Mouse (Mus musculus): ENCODE data around the gene Pafah1b2.

Gene Pafah1b2

GRCm38 (mm10) chr9:46023591-46023990 lies 11.1 kb upstream of the Pafah1b2 start:
- no peak for DNase-seq

- no peak for DNase-seq
Observed at GRCm38 (mm10) chr9:46019975-46020374, 7.5 kb upstream of the Pafah1b2 start.

GRCm38 (mm10) chr9:46018316-46018715 lies 5.8 kb upstream of the Pafah1b2 start:
- DNase-seq: no peak

DNA sequence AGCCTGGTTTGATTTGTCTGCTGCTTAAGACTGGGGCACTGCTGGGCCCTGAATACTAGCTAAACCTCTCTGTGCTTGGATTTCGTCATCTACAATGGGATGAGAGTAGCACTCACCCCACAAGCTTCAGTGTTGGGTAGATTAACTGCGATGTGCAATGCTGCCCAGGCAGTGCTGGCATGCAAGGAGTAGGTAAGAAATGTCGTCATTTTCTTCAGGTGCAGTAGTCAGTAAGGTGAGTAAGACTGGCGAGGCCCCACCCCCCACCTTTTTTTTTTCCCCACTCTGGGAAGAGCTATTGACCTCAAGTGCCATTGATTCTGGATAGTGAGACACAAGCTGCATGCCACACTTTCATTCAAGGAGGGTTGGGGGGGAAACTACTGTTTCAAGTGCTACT lies 3.9 kb upstream of the Pafah1b2 start:
- DNase-seq: no peak

- DNase-seq: peak; percentile 47
Observed at GRCm38 (mm10) chr9:46015831-46016230, 3.3 kb upstream of the Pafah1b2 start.

DNA sequence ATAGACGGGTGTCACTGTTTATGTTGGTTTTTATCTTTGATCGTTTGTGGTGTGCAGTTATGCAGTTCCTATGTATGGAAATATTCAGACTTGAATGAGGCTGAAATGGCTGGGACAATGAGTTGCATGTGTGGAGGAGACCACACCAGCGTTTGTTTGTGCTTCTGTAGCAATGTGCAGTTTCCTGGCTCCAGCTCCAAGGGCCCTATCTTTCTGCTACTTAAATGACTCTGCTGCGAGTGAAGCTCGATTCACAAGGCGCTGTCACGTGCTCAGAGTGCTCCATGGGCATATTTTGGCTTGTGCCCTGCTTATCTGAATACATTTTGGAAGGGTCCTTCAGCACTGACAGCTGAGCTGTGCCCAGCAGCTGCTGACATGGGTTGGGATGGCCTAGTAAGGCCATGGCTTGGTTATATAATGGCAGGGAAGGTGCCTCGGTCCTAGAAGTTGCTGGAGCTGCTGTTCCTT lies 2.6 kb upstream of the Pafah1b2 start:
- peak; percentile 64 for DNase-seq

DNA sequence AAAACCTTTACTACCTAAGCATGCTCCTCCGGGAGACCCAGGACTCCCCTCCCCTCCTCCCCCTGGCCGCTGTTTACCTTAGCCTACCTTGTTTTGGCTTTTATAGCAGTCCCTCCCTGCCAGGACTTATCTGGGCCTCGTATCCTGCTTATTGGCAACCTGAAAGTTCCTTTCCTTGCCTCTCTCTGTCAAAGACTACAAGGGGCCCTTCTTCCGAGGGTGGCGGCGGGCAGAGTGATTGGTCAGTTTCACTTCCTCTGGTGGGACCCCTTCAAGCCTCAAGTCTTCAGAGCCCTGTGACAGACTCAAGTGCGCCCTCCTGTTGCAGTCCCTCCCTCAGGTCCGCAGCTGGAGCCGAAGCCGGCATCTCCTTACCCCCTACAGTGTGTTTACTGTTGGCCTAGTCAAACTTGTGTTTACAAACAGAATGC lies 1.8 kb upstream of the Pafah1b2 start:
- DNase-seq: peak; percentile 53

- DNase-seq: no peak
Observed at GRCm38 (mm10) chr9:46013616-46014015, 1.1 kb upstream of the Pafah1b2 start.

DNA sequence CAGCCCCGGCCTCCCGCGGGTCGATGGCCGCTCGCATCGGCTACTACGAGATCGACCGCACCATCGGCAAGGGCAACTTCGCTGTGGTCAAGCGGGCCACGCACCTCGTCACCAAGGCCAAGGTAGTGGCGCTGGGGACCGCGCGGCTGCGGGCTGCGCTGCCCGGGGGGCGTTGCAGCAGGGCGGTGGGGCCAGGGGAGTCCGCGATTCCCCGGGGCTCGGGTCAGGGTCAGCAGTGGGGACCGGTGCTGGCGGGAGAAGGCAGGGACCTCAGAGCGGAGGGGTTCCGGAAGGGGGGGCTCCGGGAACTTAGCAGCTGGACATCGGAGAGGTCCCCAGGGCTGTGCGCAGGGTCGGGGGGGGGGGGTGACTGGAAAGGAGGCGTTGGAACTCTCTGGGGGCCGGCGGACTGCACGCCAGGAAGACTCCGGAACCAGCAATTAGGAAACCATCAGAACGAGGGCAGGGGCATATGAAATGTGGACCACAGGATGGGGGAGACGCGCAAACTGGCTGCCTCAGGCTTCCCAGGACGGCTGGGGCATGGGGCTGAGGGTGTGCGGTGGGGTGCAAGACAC lies 608 bp upstream of the Pafah1b2 start:
- DNase-seq: peak; percentile 64

GRCm38 (mm10) chr9:46011094-46011970 lies 1.2 kb downstream of the Pafah1b2 start:
- no peak for DNase-seq

GRCm38 (mm10) chr9:46009669-46009983 lies 2.9 kb downstream of the Pafah1b2 start:
- DNase-seq: no peak

- no peak for DNase-seq
Observed at GRCm38 (mm10) chr9:46008931-46009668, 3.4 kb downstream of the Pafah1b2 start.

DNA sequence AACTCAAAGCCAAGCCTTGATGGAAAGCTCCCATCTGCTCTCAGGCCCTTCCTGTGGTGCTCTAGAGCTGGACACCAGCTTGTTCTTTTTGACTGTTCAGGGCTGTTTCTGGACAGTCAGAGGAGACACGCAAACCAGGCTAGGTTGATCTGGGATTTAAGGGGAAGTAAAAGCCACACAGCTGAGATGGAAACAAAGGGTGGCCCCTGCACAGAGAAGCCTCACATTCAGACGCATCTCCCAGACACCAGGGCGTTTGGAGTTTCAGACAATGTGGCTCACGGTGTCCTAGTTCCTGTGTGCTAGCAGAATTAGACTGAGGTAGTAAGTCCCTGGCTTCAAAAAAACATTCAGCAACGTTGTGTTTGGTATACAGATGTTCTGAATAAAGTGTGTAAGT lies 6.3 kb downstream of the Pafah1b2 start:
- no peak for DNase-seq

DNA sequence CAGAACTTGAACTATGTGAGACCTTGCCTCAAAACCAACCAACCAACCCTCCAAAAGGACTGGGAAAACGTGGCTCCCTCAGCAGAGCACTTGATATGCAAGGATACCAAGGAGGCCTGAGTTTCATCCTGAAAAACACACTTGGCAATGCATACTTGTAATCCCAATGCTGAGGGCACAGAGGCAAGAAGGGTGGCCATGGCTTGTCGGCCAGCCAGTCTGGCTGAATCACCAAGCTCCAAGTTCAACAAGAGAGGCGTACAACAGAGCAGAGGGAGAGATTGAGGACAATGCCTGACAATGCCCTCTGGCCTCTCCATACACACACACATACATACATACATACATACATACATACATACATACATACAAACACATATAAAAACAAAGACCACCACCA lies 8.0 kb downstream of the Pafah1b2 start:
- no peak for DNase-seq

- DNase-seq: peak; percentile 38
Observed at GRCm38 (mm10) chr9:46003729-46004128, 8.8 kb downstream of the Pafah1b2 start.

DNA sequence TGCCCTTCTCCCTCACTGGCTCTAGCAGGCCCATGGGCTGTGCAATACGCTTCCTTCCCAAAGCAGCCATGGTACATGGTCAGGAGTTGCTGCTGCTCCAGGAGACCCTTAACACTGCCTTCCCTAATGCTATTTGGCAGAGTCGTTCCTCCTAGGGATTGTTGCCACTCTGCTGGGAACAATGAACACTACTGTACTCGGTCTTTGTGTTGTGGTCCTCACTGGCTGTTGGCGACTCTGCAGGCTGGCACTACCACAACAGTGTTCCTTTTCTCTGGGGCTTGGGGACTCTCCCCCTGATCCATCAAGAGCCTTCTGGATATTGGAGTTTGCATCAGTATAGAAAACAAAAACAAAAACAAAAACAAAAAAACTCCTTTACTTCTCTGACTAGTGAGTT lies 13.5 kb downstream of the Pafah1b2 start:
- no peak for DNase-seq

GRCm38 (mm10) chr9:45985229-45985567 lies 27.3 kb downstream of the Pafah1b2 start:
- DNase-seq: peak; percentile 55

DNA sequence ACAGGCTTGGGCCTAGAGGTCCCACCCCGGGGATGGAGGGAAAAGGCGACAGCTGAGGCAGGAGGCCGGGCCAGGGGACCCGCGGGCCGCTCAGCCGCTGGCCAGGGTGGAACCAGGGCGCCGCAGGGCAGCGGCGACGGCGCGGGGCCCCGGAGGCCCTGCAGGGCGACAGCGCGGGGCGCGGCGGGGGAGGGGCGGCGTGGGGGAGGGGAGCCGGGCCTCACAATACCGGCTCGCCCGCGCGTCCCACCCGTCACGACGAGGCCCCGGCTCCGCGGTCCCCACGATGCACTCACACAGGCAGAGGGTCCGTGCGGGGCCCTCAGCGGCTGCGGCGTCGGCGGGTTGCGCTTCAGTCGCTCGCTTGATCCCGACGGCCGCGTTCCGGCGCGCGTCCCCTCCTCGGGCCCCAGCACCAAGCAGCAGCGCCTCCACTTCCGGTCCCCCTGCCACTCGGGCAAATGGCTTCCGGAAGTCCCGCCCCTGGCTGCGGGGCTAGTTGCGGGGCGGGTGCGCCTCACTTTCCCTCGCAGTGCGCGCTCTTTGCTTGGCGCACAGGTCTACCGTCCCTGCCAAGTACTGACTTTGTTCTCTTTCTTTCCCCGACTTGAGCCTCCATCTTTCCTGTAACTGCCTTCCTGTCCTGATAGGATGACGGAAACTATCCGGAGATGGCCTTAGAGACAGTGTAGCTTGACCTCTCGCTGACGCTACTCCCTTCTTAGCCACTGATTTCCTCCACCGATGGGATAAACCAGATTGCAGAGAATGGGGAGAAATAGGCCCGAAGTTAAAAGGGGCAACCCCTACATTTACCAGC lies 27.9 kb downstream of the Pafah1b2 start:
- DNase-seq: peak; percentile 78

DNA sequence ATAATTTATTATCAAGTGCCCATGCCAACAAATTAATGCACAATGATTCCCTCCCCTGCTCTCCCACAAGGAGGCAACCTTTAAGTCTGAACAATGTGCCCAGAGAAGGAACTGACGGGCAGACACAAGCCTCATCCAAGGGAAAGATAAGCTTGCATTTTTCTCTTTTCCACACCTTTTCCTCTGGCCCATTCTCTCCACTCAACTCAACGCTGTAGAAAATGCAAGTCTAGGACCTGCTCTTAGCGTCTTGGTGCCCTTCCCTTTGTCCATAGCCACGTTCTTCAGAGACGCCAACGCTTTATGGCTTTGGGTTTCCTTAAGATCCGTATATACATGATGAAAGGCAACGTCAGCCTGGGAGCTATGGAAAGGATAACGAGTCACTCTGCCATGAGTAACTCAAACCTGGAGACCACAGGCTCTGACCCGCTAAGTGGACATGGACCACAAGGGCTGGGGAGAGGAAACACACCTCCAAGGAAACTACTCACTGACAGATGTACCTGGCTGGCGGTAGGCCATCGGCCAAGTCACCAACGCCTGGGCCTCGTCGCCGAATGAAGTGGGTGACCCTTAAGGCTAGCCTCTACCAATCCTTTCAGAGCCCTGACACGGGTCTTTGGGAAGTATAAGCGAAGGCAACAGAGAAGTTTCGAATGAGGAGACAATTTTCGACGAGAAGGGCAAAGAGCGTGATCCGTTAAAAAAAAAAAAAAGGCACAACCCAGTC lies 28.6 kb downstream of the Pafah1b2 start:
- DNase-seq: no peak

DNA sequence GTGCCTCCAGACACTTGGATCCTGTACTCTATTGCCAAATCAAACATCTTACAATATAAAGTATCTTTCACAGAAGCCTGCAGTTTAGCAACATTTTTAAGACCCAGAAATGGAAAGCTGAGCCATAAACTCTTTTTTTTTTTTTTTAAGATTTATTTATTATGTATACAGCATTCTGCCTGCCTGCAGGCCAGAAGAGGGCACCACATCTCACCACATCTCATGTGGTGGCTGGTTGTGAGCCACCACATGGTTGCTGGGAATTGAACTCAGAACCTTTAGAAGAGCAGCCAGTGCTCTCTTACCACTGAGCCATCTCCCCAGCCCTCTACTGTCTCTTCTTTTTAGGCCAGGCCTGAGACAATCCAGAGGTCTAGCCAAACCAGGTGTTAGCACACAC lies 31.2 kb downstream of the Pafah1b2 start:
- DNase-seq: no peak

DNA sequence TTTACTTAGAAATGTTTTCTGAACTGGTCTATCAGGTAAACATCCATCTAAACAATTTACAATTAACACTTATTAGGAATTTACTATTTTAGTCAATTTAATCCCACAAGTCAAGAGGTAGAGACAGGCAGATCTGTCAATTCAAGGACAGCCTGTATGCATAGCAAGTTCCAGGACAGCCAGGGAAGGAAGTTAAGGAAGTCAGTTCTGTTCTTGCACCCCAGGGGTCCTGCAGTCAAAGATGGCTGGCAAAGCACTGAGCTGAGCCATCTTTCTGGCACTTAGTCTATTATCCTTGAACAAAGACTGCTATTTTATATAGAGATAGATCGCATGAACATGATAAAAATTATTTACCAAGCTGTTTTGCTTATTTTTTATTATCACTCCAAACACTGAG lies 31.9 kb downstream of the Pafah1b2 start:
- DNase-seq: no peak

- DNase-seq: no peak
Observed at GRCm38 (mm10) chr9:45979778-45980177, 32.7 kb downstream of the Pafah1b2 start.
